Mouse (Mus musculus): ENCODE results near the gene Itga6. TPM values are rescaled to one million over a fixed set of nuclear protein-coding genes. Genes with fewer than 3 reads are reported as not detected.
"Not testable (repeated sequence)": the region's sequence is repeated elsewhere in the genome, so short reads cannot be mapped to it uniquely, and the experiment has no call there.

Gene Itga6
- polyA plus RNA-seq, 1 experiment, result 45.0 TPM

GRCm38 (mm10) chr2:71891536-71891935 lies 146.1 kb downstream of the Itga6 start:
- no peak for DNase-seq (ENCODE audit: low spot score)

GRCm38 (mm10) chr2:71892741-71893349 lies 147.4 kb downstream of the Itga6 start:
- no peak for DNase-seq (ENCODE audit: low spot score)

- DNase-seq (ENCODE audit: low spot score), result no peak
These were observed 150.3 kb downstream of the Itga6 start for GRCm38 (mm10) chr2:71895596-71896286.

- DNase-seq (ENCODE audit: low spot score), result no peak
These were observed 152.0 kb downstream of the Itga6 start for GRCm38 (mm10) chr2:71897420-71897819.

GRCm38 (mm10) chr2:71898335-71898856 lies 153.0 kb downstream of the Itga6 start:
- no peak for DNase-seq (ENCODE audit: low spot score)

GRCm38 (mm10) chr2:71899886-71900285 lies 154.5 kb downstream of the Itga6 start:
- no peak for DNase-seq (ENCODE audit: low spot score)

- DNase-seq (ENCODE audit: low spot score), result no peak
These were observed 159.7 kb downstream of the Itga6 start for GRCm38 (mm10) chr2:71905154-71905553.

GRCm38 (mm10) chr2:71906356-71906755 lies 160.9 kb downstream of the Itga6 start:
- not testable (repeated sequence) for DNase-seq (ENCODE audit: low spot score)

Other genes with a start within 250 kb of the Itga6 start
- 0.10 and 0.11 TPM in 2 replicates for gene Dlx1, start 217.5 kb upstream of the Itga6 start, polyA plus RNA-seq (2012; rRNA removed)
- not detected in 2 replicates for gene Dlx2, start 198.9 kb upstream of the Itga6 start, polyA plus RNA-seq (2012; rRNA removed)
- gene Pdk1, start 127.6 kb downstream of the Itga6 start, polyA plus RNA-seq (2012; rRNA removed), result 26.4 and 28.3 TPM in 2 replicates
- gene Rapgef4, start 235.6 kb downstream of the Itga6 start, polyA plus RNA-seq (2012; rRNA removed), result 1.9 and 2.8 TPM in 2 replicates

Measured in urinary bladder, adult 2 months (tissue).